Mouse (Mus musculus) neutrophil, adult 5-6 weeks (primary cell): Measurements from ENCODE around the gene Phactr1. TPM values are rescaled to one million over a fixed set of nuclear protein-coding genes. Genes with fewer than 3 reads are reported as not detected.
A peak's percentile ranks its signal among the peaks of the same experiment; 100 is the strongest.

Experiments
- ATAC-seq: fragments of 151-379, 151-347 bp; 2 replicates; pipeline ENCODE4 v1.8.0; 2017; ENCODE audit warnings: mild to moderate bottlenecking, moderate TSS enrichment; ENCODE audit not compliant: insufficient number of reproducible peaks, poor library complexity, low FRiP score, severe bottlenecking; ENCODE audit errors: extremely low read depth
- total RNA-seq: library from RNA; stranded (forward); fragments of 200-1000 nt; gene quantifications from 2 replicates; pipeline ENCODE4 v1.2.3, GENCODE M21; 2017

Phactr1 gene
- total RNA-seq, 1 experiment from 2014 or later = not detected

- no peak for ATAC-seq
These were observed 155.0 kb downstream of the Phactr1 start for GRCm38 (mm10) chr13:42835441-42835840.

GRCm38 (mm10) chr13:42839358-42839757 lies 158.9 kb downstream of the Phactr1 start:
- ATAC-seq = no peak

- ATAC-seq = no peak
These were observed 171.7 kb downstream of the Phactr1 start for GRCm38 (mm10) chr13:42852086-42852485.

GRCm38 (mm10) chr13:42853900-42854595 lies 173.6 kb downstream of the Phactr1 start:
- ATAC-seq = no peak

- ATAC-seq = 0 out of 2 replicates have a peak, but pooled peaks have one; percentile 3
These were observed 185.9 kb downstream of the Phactr1 start for GRCm38 (mm10) chr13:42866162-42866941.

- ATAC-seq = no peak
These were observed 186.6 kb downstream of the Phactr1 start for GRCm38 (mm10) chr13:42867026-42867425.

- ATAC-seq = no peak
These were observed 191.7 kb downstream of the Phactr1 start for GRCm38 (mm10) chr13:42872125-42872524.

GRCm38 (mm10) chr13:42878346-42878745 lies 197.9 kb downstream of the Phactr1 start:
- ATAC-seq = no peak

DNA sequence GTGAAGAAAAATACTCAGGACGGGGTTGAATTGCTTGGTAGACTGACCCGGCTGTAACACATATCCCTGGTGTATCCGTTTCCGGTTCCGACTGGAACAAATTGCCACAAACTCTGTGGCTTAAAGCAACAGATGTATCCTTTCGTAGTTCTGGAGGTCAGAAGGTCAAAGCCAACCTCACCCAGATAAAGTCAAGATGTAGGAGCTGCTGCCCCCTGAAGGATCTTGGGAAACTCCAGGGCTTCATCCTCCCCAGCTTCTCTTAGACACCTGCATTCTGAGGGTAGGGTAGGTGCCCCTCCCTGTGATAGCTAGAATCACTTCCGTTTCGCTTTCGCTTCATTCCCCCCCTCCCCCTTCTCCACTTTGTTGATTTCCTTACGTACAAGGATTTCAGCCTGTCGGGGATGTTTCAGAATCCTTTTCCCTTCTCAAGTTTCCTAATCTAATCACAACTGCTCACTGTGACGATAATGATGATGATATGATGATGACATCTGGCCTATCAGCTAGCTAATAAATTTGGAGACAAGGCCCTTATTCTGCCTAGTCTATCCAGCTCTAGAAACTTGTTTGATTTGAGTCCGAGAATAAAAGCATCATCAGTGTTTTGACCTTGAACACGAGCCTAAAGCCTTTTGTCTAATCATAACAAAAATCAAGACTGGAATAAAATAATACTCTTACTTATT lies 203.8 kb downstream of the Phactr1 start:
- no peak for ATAC-seq

- ATAC-seq = no peak
These were observed 204.3 kb downstream of the Phactr1 start for GRCm38 (mm10) chr13:42884725-42885115.

GRCm38 (mm10) chr13:42887701-42888100 lies 207.3 kb downstream of the Phactr1 start:
- ATAC-seq = no peak

- 0 out of 2 replicates have a peak, but pooled peaks have one; percentile 6 for ATAC-seq
These were observed 209.4 kb downstream of the Phactr1 start for GRCm38 (mm10) chr13:42889516-42890474.

DNA sequence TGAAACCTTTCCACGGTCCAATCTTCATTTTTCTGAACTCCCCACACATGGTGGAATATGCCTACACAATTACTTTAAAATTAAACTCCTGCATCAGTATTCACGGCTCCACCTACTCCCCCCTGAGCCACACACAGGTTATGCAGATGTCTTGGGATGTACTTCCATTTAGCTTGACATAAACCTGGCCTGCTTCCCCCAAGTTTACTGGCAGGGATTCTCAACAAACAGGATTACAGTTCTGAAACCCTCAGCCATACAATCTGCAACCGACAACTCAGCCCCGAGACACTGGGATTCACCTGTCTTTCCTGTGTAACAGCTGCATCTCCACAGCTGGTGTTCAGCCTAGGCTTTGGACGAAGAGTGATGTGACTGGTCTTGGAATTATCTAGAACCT lies 210.2 kb downstream of the Phactr1 start:
- no peak for ATAC-seq

GRCm38 (mm10) chr13:42894016-42894415 lies 213.6 kb downstream of the Phactr1 start:
- no peak for ATAC-seq

DNA sequence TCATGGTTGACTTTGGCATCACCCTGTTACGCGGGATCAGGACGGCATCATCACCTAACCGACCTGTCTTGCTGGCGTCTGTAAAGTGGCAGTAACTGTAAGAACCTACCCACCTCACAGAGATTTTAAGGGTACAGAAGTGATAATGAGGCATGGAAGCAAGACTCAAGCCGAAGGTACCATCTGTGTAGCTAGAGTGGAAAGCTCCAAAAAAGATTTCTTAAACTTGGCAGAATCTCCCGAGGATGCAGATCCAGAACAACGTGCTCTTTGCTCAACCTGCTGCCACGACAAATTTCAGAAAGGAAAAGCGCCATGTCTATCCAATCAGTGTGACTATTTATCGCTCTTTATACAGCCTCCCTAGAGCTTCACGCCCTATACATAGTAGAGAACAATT lies 214.2 kb downstream of the Phactr1 start:
- no peak for ATAC-seq

DNA sequence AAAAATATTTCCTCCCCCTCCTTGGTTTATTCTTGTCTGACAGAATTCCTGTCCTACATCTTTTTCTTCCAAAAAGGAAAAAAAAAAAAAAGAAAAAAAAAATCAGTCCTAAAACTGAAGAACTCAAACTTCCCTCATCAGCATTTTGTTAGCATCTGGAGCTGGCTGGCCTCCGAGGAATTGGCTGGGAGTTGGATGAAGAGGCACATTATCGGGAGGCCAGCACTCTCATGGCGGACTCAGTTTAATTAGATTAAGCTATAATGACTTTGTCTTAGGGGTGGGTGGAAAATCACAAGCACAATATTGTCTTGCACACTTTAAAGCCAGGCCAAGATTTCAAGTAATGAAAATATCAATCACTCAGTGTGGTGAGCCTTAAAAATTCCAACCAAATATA lies 215.6 kb downstream of the Phactr1 start:
- ATAC-seq = no peak

GRCm38 (mm10) chr13:42899611-42900010 lies 219.2 kb downstream of the Phactr1 start:
- no peak for ATAC-seq

DNA sequence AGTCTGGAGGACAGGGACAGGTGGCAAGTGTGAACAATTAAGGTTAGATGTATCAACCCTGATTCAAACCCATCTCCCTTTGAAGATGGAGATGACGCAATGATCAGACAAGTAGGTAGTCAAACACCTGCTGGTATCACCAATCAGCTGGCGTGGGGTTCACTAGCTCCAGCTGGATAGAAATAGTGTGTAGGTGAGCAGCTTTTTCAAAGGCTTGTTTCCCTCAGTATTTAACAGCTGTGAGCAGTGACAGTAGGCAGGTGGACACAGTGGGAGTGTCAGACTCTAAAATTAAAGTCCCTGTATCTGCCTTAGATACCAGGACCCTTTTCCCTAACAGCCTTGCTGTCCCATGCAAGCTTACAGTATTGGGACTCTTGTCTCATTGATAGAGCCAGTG lies 221.4 kb downstream of the Phactr1 start:
- ATAC-seq = no peak

DNA sequence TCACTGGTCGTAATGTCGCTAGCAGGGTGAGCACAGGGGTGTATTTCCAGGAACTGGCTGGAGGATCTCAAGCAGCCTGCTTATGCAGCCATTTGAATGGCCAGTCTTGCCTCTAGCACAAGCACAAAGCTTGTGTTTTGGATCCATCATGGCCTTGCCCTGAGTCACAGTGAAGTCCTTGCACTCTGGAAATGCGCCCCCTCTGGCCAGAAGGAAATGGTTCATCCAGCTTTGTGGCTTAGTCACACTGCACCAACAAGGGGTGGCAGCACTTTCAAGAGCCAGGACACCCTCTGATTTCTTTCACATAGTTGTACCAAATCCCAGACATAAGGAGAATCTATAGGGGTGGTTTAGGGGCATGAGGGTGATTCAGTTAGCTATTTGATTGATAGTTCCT lies 222.4 kb downstream of the Phactr1 start:
- no peak for ATAC-seq
